Mouse (Mus musculus) hindbrain, embryonic 12.5 days (tissue): ENCODE results near the gene Gm37240. TPM values are rescaled to one million over a fixed set of nuclear protein-coding genes. Genes with fewer than 3 reads are reported as not detected.

Experiments used
- ATAC-seq: fragments of 200-750 bp; cut with Nextera tagmentation; 2 replicates; pipeline ENCODE4 v1.8.0; 2017; ENCODE audit warnings: moderate TSS enrichment; ENCODE audit not compliant: low FRiP score
- H3K27ac ChIP-seq: fragments of 300-500 bp; sonication (generic); 2 replicates; pipeline ENCODE4 v1.5.1; 2016; ENCODE audit warnings: mild to moderate bottlenecking
- H3K27me3 ChIP-seq: fragments of 300-500 bp; sonication (generic); 2 replicates; pipeline ENCODE4 v1.6.1; 2016; ENCODE audit warnings: mild to moderate bottlenecking
- H3K36me3 ChIP-seq: fragments of 300-500 bp; sonication (generic); 2 replicates; pipeline ENCODE4 v1.6.1; 2016; ENCODE audit warnings: mild to moderate bottlenecking
- H3K4me1 ChIP-seq: fragments of 300-500 bp; sonication (generic); 2 replicates; pipeline ENCODE4 v1.6.1; 2016
- H3K4me2 ChIP-seq: fragments of 300-500 bp; sonication (generic); replicated peaks from 2 replicates; pipeline ENCODE4 v1.6.1; 2016; ENCODE audit warnings: mild to moderate bottlenecking
- H3K4me3 ChIP-seq: fragments of 300-500 bp; sonication (generic); 2 replicates; pipeline ENCODE4 v1.5.1; 2016; ENCODE audit warnings: mild to moderate bottlenecking
- H3K9ac ChIP-seq: fragments of 300-500 bp; sonication (generic); 2 replicates; pipeline ENCODE4 v1.6.1; 2016; ENCODE audit warnings: mild to moderate bottlenecking, moderate library complexity
- H3K9me3 ChIP-seq: fragments of 300-500 bp; sonication (generic); replicated peaks from 2 replicates; pipeline ENCODE4 v1.6.1; 2016; ENCODE audit warnings: mild to moderate bottlenecking
- WGBS: fragments of 180-500 bp; shearing (Covaris S2); methylation state at CpG from one replicate; pipeline ENCODE4 v1.1.7; 2016; 5-methylcytosine and 5-hydroxymethylcytosine counted together
- polyA plus RNA-seq: library from polyadenylated mRNA; unstranded; fragments of >200 nt; fragmentation: Nextera tagmentation; extraction: Ambion mirVana; gene quantifications from 2 replicates; pipeline ENCODE4 v1.2.1, GENCODE M21; 2016

Gene Gm37240
- polyA plus RNA-seq, 1 experiment from 2014 or later = 3.3 TPM

GRCm38 (mm10) chr3:85813101-85814014 lies 74.0 kb downstream of the Gm37240 start:
- no peaks in the 10 kb centered on the region for H3K27me3 ChIP-seq
- ATAC-seq = no peak
- H3K9ac ChIP-seq = no peak overlapping the region
- H3K4me3 ChIP-seq = no peak overlapping the region
- no peak overlapping the region for H3K27ac ChIP-seq
- H3K36me3 ChIP-seq = no peaks in the 10 kb centered on the region
- H3K4me2 ChIP-seq = no peak overlapping the region
- H3K9me3 ChIP-seq = no peaks in the 10 kb centered on the region
- WGBS = 66% methylated on average over 4 of the region's 4 CpGs
- no peaks in the 10 kb centered on the region for H3K4me1 ChIP-seq

- Histone ChIP-seq H3K4me2 (no peak overlapping the region), H3K9ac (no peak overlapping the region), H3K27ac (no peak overlapping the region), H3K9me3 (no peaks in the 10 kb centered on the region), H3K4me1 (no peaks in the 10 kb centered on the region), H3K36me3 (no peaks in the 10 kb centered on the region), H3K27me3 (no peaks in the 10 kb centered on the region), H3K4me3 (no peak overlapping the region)
- 94% methylated on average over 5 of the region's 5 CpGs for WGBS
- ATAC-seq = no peak
Measured at GRCm38 (mm10) chr3:85812010-85812409, 75.3 kb downstream of the Gm37240 start.

- H3K4me1 ChIP-seq = no peaks in the 10 kb centered on the region
Measured at GRCm38 (mm10) chr3:85793166-85793565, 94.2 kb downstream of the Gm37240 start.

DNA sequence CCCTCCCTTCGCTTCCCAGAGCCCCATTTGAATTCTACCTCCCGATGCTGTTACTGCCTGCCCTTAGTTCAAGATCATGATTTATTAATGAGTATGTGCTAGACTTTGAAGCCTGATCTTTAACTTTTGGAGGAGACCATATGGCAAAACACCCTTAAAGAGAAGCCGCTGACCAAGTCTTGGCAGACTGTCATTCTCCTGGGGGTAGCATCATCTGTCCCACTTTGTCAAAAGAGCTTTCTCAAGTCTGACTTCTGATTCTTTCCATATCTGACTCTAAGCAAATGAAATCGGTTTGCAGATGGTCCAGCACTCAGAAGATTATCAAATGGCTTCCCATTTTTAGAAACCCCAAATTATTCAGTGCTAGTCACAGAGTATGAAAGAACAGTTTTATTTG lies 97.6 kb downstream of the Gm37240 start:
- Histone ChIP-seq H3K27ac (no peak overlapping the region), H3K4me1 (no peaks in the 10 kb centered on the region), H3K4me3 (no peak overlapping the region), H3K9me3 (no peaks in the 10 kb centered on the region), H3K4me2 (no peak overlapping the region), H3K9ac (no peak overlapping the region), H3K36me3 (no peaks in the 10 kb centered on the region), H3K27me3 (no peaks in the 10 kb centered on the region)
- WGBS = 55% methylated on average over 4 of the region's 4 CpGs
- no peak for ATAC-seq

More at GRCm38 (mm10) chr3:85793166-85793565, 94.2 kb downstream of the Gm37240 start:
- 41% methylated on average over 1 of the region's 1 CpGs for WGBS
- ATAC-seq = no peak
- Histone ChIP-seq H3K9ac (no peak overlapping the region), H3K9me3 (no peaks in the 10 kb centered on the region), H3K4me2 (no peak overlapping the region), H3K27ac (no peak overlapping the region), H3K27me3 (no peaks in the 10 kb centered on the region), H3K4me3 (no peak overlapping the region), H3K36me3 (no peaks in the 10 kb centered on the region)

DNA sequence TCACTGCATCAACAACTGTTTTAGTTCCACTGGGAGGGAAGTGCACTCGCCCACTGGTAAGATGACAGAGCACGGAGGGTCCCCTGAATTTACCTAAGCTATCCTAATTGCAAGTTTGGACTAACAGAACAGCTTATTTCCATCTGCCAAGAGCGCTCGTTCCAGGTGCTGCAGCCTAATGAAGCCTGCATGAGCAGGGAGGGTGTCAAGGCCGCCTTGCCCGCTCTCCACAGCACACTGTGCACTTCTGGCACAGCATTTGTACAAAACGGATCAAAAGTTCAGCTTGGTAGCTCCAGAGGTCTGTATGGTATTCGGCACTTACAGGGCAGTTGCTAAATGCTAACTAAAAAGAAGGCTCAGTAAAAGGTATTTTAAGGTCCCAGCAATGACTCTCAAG lies 100.8 kb downstream of the Gm37240 start:
- Histone ChIP-seq H3K36me3 (no peaks in the 10 kb centered on the region), H3K9ac (no peak overlapping the region), H3K4me1 (no peaks in the 10 kb centered on the region), H3K27me3 (no peaks in the 10 kb centered on the region), H3K27ac (no peak overlapping the region), H3K4me2 (no peak overlapping the region), H3K9me3 (no peaks in the 10 kb centered on the region), H3K4me3 (no peak overlapping the region)
- 82% methylated on average over 8 of the region's 8 CpGs for WGBS
- ATAC-seq = no peak

DNA sequence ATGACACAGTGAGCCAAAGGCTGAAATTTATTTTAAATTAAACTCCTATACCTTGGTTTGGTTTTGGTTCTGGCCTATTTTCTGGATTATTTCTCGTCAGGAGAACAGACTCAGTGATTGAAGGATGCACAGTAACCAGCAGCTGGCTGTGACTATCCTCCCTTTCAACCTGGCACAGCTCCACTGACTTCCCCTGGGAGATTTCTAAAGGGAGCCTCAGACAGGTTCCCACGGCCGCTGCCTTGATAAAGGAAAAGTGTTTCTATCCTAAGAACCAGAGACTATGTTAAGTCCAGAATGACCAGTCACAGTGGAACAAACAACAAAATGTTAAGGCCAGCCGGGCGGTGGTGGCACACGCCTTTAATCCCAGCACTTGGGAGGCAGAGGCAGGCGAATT lies 106.4 kb downstream of the Gm37240 start:
- H3K9me3 ChIP-seq = no peaks in the 10 kb centered on the region
- H3K4me2 ChIP-seq = no peak overlapping the region
- 79% methylated on average over 7 of the region's 7 CpGs for WGBS
- no peaks in the 10 kb centered on the region for H3K27me3 ChIP-seq
- H3K9ac ChIP-seq = no peak overlapping the region
- H3K4me3 ChIP-seq = no peak overlapping the region
- H3K36me3 ChIP-seq = no peaks in the 10 kb centered on the region
- H3K27ac ChIP-seq = no peak overlapping the region
- no peak for ATAC-seq
- H3K4me1 ChIP-seq = no peaks in the 10 kb centered on the region

GRCm38 (mm10) chr3:85780332-85780731 lies 107.0 kb downstream of the Gm37240 start:
- Histone ChIP-seq H3K27me3 (no peaks in the 10 kb centered on the region), H3K9ac (no peak overlapping the region), H3K4me2 (no peak overlapping the region), H3K27ac (no peak overlapping the region), H3K4me1 (no peaks in the 10 kb centered on the region), H3K4me3 (no peak overlapping the region), H3K36me3 (no peaks in the 10 kb centered on the region), H3K9me3 (no peaks in the 10 kb centered on the region)
- WGBS = 51% methylated on average over 2 of the region's 2 CpGs
- 0 out of 2 replicates have a peak, but pooled peaks have one; percentile 54 for ATAC-seq

- 89% methylated on average over 2 of the region's 2 CpGs for WGBS
- H3K4me3 ChIP-seq = no peak overlapping the region
- no peaks in the 10 kb centered on the region for H3K36me3 ChIP-seq
Measured at GRCm38 (mm10) chr3:85777841-85778240, 109.5 kb downstream of the Gm37240 start.

DNA sequence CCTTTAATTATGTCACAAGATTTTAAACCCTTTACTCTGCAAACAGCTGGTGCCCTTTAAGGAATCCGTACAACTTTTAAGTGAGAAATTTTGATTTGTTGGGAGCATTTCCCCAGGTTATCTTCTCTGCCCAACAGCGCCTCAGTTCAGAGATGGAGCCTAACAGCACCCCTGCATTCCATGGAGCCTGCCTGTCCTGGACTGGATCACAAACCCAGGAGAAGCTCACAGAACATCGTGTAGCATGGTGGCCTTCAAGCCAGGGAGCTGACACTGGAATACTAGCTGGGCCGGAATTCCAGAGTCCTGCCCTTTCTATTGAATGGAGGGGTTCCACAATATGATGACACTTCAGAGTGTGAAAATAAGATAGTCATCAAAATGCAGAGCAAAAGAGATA lies 110.0 kb downstream of the Gm37240 start:
- Histone ChIP-seq H3K4me2 (no peak overlapping the region), H3K4me1 (no peaks in the 10 kb centered on the region), H3K9ac (no peak overlapping the region), H3K9me3 (no peaks in the 10 kb centered on the region), H3K36me3 (no peaks in the 10 kb centered on the region), H3K27ac (no peak overlapping the region), H3K27me3 (no peaks in the 10 kb centered on the region), H3K4me3 (no peak overlapping the region)
- 79% methylated on average over 4 of the region's 4 CpGs for WGBS
- ATAC-seq = no peak

More at GRCm38 (mm10) chr3:85777841-85778240, 109.5 kb downstream of the Gm37240 start:
- H3K9ac ChIP-seq = no peak overlapping the region
- no peaks in the 10 kb centered on the region for H3K27me3 ChIP-seq
- ATAC-seq = no peak
- H3K27ac ChIP-seq = no peak overlapping the region
- H3K4me2 ChIP-seq = no peak overlapping the region
- H3K9me3 ChIP-seq = no peaks in the 10 kb centered on the region
- H3K4me1 ChIP-seq = no peaks in the 10 kb centered on the region

- Histone ChIP-seq H3K9ac (no peak overlapping the region), H3K4me3 (no peak overlapping the region), H3K9me3 (no peaks in the 10 kb centered on the region), H3K4me2 (no peak overlapping the region), H3K4me1 (no peaks in the 10 kb centered on the region), H3K36me3 (no peaks in the 10 kb centered on the region), H3K27ac (no peak overlapping the region), H3K27me3 (no peaks in the 10 kb centered on the region)
- WGBS = 82% methylated on average over 10 of the region's 10 CpGs
- ATAC-seq = no peak
Measured at GRCm38 (mm10) chr3:85776707-85777106, 110.6 kb downstream of the Gm37240 start.

DNA sequence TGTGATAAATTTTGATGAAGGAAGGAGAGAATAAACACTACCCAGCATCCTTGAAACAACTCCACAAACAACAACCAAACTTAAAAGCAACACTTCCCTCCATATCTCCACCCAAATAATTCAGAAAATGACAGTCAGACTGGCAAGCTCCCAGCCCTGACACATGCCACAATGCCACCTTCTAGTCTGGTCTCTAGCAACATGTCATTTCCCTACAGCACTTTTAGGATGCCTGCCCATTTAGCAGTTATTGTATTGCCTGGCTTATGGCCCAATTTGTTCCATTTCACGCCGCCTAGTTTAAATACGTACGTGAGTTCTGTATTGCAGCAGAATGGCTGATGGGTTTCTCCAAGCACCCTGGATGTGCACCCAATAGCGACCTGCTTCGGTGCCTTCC lies 111.2 kb downstream of the Gm37240 start:
- no peaks in the 10 kb centered on the region for H3K27me3 ChIP-seq
- H3K27ac ChIP-seq = no peak overlapping the region
- no peak overlapping the region for H3K4me2 ChIP-seq
- no peaks in the 10 kb centered on the region for H3K4me1 ChIP-seq
- WGBS = 85% methylated on average over 6 of the region's 6 CpGs
- ATAC-seq = no peak
- H3K9ac ChIP-seq = no peak overlapping the region
- no peak overlapping the region for H3K4me3 ChIP-seq
- H3K36me3 ChIP-seq = no peaks in the 10 kb centered on the region
- H3K9me3 ChIP-seq = no peaks in the 10 kb centered on the region

DNA sequence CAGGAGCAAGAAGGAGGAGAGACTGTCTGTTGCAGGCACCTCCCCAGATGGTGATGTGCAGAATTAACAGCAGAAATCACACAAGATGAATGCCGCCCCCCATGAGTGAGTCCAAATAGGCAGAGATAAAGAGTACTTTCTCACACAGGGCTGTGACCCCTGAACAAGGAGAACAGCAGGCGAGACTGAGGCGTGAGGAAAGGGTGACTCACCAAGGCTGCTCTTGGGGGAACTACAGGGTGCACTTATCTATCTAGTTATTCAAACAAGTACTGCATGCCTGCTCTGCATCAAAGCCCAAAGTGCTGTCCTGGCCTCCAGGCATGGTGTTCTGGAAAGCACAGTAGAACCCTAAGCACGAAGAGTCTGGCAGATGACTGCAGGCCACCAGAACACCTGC lies 113.4 kb downstream of the Gm37240 start:
- Histone ChIP-seq H3K4me3 (no peak overlapping the region), H3K9me3 (no peaks in the 10 kb centered on the region), H3K4me2 (no peak overlapping the region), H3K27me3 (no peaks in the 10 kb centered on the region), H3K36me3 (no peaks in the 10 kb centered on the region), H3K27ac (no peak overlapping the region), H3K9ac (no peak overlapping the region), H3K4me1 (no peaks in the 10 kb centered on the region)
- ATAC-seq = no peak
- 68% methylated on average over 4 of the region's 4 CpGs for WGBS

DNA sequence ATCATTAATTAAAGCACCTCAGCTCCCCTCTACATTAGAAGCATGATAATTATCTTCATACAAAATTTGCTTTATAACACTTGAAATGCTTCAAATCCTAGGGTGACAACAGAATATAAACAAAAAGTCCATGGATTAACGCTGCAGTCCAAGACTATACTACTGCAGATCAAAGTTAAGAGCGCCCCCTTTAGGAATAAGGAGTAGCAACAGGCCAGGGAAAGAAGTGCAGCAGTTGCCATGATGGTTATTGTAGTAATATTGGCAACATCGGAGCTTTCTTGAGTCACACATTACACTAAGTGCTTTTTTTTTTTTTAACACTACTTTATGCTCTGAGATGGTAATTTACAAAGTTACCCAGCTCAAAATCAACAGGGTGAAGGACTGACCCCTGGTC lies 113.9 kb downstream of the Gm37240 start:
- Histone ChIP-seq H3K36me3 (no peaks in the 10 kb centered on the region), H3K9me3 (no peaks in the 10 kb centered on the region), H3K4me1 (no peaks in the 10 kb centered on the region), H3K4me2 (no peak overlapping the region), H3K27ac (no peak overlapping the region), H3K27me3 (no peaks in the 10 kb centered on the region), H3K9ac (no peak overlapping the region), H3K4me3 (no peak overlapping the region)
- no peak for ATAC-seq
- 48% methylated on average over 3 of the region's 3 CpGs for WGBS
